Mouse (Mus musculus) small intestine, adult 2 months (tissue): ENCODE measurements around the gene Phldb2.

Source experiments
- CTCF ChIP-seq: fragments of 200-500 bp; IDR thresholded peaks from 2 replicates; pipeline ENCODE4 v1.5.1; 2012; ENCODE audit warnings: low read depth, mild to moderate bottlenecking, control low read depth, inconsistent platforms, low read length, moderate library complexity, mixed read lengths; ENCODE audit not compliant: insufficient replicate concordance, insufficient read length; ENCODE audit errors: extremely low read depth
- POLR2A ChIP-seq: fragments of 200-500 bp; IDR thresholded peaks from 2 replicates; pipeline ENCODE4 v1.6.1; 2012; ENCODE audit warnings: low read depth, mild to moderate bottlenecking, control low read depth, inconsistent platforms, low read length, moderate library complexity

- TF ChIP-seq POLR2A, result no peak
- TF ChIP-seq CTCF, result no peak
Observed at GRCm38 (mm10) chr16:45890471-45891200, 62.8 kb downstream of the Phldb2 start.
